14 mouse cellular contexts compared by ENCODE assay signal in the genomic region with DNA sequence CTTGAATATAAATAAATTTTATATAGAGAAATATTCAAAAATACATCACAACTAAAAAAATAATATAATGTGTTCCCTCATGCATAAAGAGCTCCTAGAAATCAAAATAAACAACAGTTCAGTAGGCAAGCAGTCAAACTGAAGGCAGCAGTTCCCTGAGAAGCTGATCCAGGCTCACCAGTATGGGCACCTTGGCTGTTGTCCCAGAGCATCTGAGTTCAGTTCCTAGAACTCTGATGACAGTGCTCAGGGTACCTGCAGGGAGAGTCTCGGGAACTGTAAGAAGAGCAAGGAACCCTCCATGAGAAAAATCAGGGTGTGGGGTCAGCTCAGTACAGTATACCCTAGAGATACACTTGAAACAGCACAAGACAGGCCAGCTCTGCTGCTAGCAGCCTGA.
"Had no signal": no experiment of that assay in that cellular context is flagged by ENCODE, and none has a peak within 500 bp of the region (broad histone marks: within the 10 kb centered on the region; RNA-seq: fewer than 3 reads in every experiment).

No protein-coding gene starts in this region.

- DNase-seq: kidney, adult 8-10 months; kidney, postnatal 25 days; layer of hippocampus, adult 9-11 months; layer of hippocampus, postnatal 36 days; lung, adult 18-20 months; lung, postnatal 36 days; midbrain, embryonic 14.5 days; thymus, adult 2 months; thymus, postnatal 25 days had no signal

- H3K27me3 ChIP-seq: limb, embryonic 13.5 days; neural tube, embryonic 15.5 days had no signal

- H3K4me3 ChIP-seq: limb, embryonic 13.5 days; midbrain, embryonic 10.5 days; myocyte; neural tube, embryonic 15.5 days had no signal

- H3K27ac ChIP-seq: limb, embryonic 13.5 days; liver, embryonic 14.5 days; midbrain, embryonic 10.5 days; neural tube, embryonic 15.5 days had no signal
